Mouse (Mus musculus) brain, embryonic 14.5 days (tissue): Measurements from ENCODE around the gene 4930519P11Rik. TPM values are rescaled to one million over a fixed set of nuclear protein-coding genes. Genes with fewer than 3 reads are reported as not detected.

Experiments
- DNase-seq: peaks from one replicate; pipeline ENCODE4 v3.0.0-alpha.2; 2011; ENCODE audit warnings: low read depth
- CTCF ChIP-seq: fragments of 200-500 bp; IDR thresholded peaks from 2 replicates; pipeline ENCODE4 v1.5.1; 2012; ENCODE audit warnings: inconsistent platforms, mild to moderate bottlenecking, moderate library complexity, borderline replicate concordance; ENCODE audit not compliant: insufficient read depth, insufficient read length; ENCODE audit errors: extremely low read depth
- POLR2A ChIP-seq: fragments of 200-500 bp; IDR thresholded peaks from 2 replicates; pipeline ENCODE4 v1.6.1; 2012; ENCODE audit warnings: mild to moderate bottlenecking, inconsistent platforms, borderline replicate concordance; ENCODE audit not compliant: poor library complexity, insufficient read depth, insufficient read length, severe bottlenecking; ENCODE audit errors: extremely low read depth
- polyA plus RNA-seq: library from polyadenylated mRNA; depleted of rRNA; stranded (reverse); fragments of >200 nt; gene quantifications from 2 replicates; pipeline ENCODE4 v1.2.3, GENCODE M21; 2012; rRNA removed

Gene 4930519P11Rik
- polyA plus RNA-seq, result 0.22 and 0.69 TPM in 2 replicates

GRCm38 (mm10) chr2:154613118-154614115, at the start of gene 4930519P11Rik, which contains the start of gene Zfp341:
4930519P11Rik (minus strand) TSS chr2:154613437.
Zfp341 (plus strand) TSS chr2:154613297.
- DNase-seq, result peak; percentile 97

GRCm38 (mm10) chr2:154659531-154660074, 46.4 kb upstream of the 4930519P11Rik start:
- TF ChIP-seq POLR2A (no peak), CTCF (no peak)
- no peak for DNase-seq

More at GRCm38 (mm10) chr2:154613118-154614115, at the start of gene 4930519P11Rik, which contains the start of gene Zfp341:
- TF ChIP-seq CTCF (peak; percentile 81), POLR2A (peak; percentile 93)

DNA sequence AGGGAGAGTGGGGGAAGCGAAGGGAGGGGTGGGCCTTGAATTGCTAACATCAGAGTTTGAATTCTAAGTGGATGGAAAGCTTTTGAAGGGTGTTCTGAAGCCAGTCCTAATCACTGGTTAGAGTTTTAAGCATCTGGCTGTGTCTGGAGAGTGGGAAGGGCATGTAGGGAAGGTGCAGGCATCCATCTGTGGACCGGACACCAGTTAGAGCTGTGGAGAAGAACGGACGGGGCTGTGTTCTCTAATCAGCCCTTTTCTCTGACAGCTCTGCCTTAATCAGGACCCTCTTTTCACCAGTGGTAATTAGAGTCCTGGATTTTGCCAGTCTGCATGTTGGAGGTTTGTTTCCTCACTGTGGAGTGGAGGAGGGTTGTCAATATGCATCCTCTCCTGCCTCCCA, 45.8 kb upstream of the 4930519P11Rik start:
- no peak for DNase-seq
- no peak for TF ChIP-seq CTCF
- TF ChIP-seq POLR2A, result no peak

DNA sequence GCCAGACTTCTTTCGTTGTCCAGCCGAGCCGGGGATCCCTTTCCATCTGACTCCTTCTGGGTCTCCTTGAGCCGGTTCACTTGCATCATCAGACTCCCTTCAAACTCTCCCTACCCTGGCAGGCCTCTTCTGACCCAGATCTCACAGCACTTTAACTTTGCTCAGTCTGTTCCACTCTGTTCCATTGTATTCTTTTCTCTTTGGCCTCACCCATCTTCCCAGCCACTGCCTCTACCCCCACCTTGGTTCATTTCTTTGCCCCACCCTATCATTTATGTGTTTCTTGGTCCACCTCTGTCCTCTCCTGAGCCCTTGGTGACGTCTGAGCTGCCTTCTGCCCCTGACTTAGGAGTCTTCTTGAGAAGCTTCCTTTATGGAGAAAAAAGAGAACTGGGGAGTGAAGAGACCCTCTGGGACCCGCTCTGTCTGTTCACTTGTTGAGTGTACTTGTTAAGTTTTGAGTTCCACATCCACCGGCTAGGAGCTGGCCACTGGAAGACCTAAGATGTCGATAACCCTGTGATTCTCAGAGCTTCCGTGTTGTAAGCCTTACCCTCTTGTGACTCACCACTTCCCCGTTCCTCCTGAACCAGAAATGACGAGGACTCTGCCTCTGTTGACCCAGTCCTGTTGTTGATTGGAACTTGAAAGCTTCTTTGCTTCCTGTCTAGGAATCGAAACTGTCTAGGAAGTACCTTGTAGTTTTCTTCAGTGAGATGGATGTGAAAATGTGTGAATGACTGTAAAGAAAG, 44.4 kb upstream of the 4930519P11Rik start:
- TF ChIP-seq CTCF (no peak), POLR2A (no peak)
- DNase-seq, result no peak

DNA sequence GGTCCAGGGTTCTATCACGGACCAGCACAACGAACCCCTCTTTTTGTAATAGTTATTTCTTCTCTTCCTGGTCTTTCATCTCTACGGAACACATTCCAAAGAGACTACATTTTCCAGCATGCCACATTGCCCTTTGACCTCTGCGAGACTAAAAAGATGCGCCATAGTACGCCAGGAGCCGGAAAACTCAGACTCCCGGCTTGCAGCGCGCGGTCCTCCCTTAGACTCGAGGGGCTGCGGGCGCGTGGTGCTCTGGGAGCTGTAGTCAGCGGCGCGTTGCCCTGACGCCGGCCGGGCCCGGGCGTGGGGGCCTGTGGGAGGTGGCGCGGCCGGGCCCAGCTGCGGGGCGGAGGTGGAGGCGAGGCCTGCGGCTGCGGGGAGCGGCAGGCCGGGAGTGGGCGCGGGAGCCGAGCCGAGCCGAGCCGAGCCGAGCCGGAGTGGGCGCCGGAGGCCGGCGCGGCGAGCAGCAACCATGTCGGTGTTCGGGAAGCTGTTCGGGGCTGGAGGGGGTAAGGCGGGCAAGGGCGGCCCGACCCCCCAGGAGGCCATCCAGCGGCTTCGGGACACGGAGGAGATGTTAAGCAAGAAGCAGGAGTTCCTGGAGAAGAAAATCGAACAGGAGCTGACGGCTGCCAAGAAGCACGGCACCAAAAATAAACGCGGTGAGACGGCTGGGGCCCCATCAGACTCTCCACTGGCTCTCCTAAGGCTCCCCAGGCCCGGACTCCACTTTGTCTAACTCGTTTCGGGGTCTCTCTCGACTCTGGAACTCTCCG, 43.7 kb upstream of the 4930519P11Rik start:
- peak; percentile 99 for DNase-seq
- TF ChIP-seq POLR2A (peak; percentile 85), CTCF (no peak)

DNA sequence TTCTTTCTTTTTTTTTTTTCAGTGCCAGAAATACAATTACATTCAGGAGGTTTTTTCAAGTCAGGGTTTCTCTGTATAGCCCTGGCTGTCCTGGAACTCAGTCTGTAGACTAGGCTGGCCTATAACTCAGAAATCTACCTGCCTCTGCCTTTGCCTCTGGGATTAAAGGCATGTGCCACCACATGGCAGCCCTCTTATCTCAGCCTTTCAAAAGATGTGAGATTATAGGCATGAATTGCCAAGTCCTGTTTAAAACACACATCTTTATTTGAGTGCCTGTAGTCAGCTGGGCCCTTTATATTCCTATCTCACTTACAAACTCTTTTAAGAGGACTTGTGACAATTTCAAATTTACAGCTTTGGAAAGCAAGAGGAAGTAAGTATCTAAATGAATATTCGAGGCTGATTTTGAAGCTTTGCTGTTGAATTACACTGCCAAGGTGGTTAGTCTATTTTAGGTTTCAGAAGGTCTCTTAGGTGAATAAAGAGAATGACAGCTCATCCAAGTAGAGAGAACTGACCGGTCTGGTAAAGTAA, 42.7 kb upstream of the 4930519P11Rik start:
- no peak for DNase-seq
- TF ChIP-seq POLR2A (no peak), CTCF (no peak)

DNA sequence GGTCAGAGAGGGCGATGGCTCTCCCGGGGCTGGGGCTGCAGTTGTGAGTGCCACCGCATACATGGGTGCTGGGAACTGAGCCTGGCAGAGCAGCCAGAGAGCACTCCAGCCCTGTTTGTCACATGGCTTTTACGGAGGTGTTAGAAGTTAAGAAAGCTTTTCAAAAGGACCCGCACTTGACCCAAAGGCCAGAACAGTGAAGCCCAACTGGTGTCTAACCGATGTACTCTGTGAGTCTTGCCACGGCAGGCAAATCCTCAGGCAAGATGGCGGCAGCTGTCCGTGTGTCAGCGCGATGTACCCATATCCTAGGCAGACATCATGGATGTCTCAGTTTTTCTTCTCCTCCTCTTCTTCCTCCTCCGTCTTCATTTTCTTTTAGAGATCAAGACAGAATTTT, 41.7 kb upstream of the 4930519P11Rik start:
- TF ChIP-seq POLR2A (no peak), CTCF (no peak)
- no peak for DNase-seq

- DNase-seq, result no peak
- TF ChIP-seq CTCF (no peak), POLR2A (no peak)
These were observed 38.1 kb upstream of the 4930519P11Rik start, which contains the start of gene Chmp4b for GRCm38 (mm10) chr2:154651363-154651762. Chmp4b (plus strand) TSS chr2:154651705.

DNA sequence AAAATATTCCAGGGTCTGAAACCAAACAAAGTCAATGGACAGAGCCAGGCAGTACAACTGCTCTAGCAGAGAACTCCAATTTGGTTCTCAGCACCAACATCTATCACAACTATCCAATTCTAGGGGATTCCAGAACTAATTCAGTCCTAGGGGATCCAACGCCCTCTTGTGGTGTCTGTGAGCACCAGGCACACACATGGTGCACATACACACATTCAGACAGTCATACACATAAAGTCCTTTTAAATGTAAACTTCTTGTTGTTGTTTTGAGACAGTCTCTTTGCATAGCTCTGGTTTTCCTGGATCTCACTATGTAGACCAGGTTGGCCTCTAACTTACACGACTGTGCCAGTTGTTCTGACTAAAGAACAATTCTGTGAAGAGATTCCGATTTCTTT, 37.2 kb upstream of the 4930519P11Rik start:
- DNase-seq, result no peak
- TF ChIP-seq POLR2A, result no peak
- no peak for TF ChIP-seq CTCF

GRCm38 (mm10) chr2:154648086-154648485, 34.8 kb upstream of the 4930519P11Rik start:
- TF ChIP-seq CTCF (peak; percentile 60; the same call in 1 of the 2 replicates), POLR2A (no peak)
- peak; percentile 62 for DNase-seq

GRCm38 (mm10) chr2:154646634-154647033, 33.4 kb upstream of the 4930519P11Rik start:
- peak; percentile 26 for DNase-seq
- TF ChIP-seq POLR2A (no peak), CTCF (peak; percentile 33; the same call in 1 of the 2 replicates)
